Mouse (Mus musculus) ES-E14 (cell line): ENCODE results near the gene Ykt6.
"Not testable (repeated sequence)": the region's sequence is repeated elsewhere in the genome, so short reads cannot be mapped to it uniquely, and the experiment has no call there.

Experiments
- CHD2 ChIP-seq: IDR thresholded peaks from 2 replicates; pipeline ENCODE4 v1.6.1; 2014; ENCODE audit warnings: mild to moderate bottlenecking, low read depth, low read length, inconsistent platforms
- MAFK ChIP-seq: IDR thresholded peaks from 2 replicates; pipeline ENCODE4 v1.6.1; 2014; ENCODE audit warnings: mild to moderate bottlenecking, low read depth, low read length, inconsistent platforms; ENCODE audit not compliant: insufficient read depth
- ZC3H11A ChIP-seq: IDR thresholded peaks from 2 replicates; pipeline ENCODE4 v1.6.1; 2012; ENCODE audit warnings: low read depth, mild to moderate bottlenecking, inconsistent platforms, low read length, borderline replicate concordance
- ZNF384 ChIP-seq: IDR thresholded peaks from 2 replicates; pipeline ENCODE4 v1.6.1; 2012; ENCODE audit warnings: low read depth, low read length, inconsistent platforms

DNA sequence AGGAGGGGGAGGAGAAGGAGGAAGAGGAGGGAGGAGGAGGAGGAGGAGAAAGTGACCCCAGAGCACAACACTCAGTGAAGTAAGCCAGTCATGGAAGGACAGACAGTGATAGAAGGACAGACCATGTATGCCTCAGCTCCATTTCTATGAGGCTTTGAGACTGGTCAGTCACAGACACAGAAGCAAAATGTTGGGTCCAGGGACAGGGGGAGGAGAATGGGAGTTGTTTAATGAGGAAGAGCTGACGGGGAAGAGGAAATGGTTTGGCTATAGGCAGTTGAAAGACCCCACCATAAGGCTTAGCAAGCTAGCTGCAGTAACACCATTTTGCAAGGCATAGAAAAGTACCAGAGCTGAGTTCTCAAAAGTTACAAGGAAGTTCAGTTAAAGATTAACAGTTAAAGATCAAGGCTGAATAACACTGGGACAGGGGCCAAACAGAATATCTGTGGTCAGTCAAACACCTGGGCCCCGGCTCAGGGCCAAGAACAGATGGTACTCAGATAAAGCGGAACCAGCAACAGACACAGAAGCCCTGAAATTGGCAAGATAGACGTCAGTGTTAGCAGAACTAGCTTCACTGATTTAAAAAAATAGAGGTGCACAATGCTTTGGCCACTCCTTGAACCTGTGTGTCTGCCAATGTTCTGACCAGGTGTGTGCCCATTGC lies 50.0 kb downstream of the Ykt6 start:
- not testable (repeated sequence) for TF ChIP-seq ZNF384, MAFK, ZC3H11A, CHD2
